Mouse (Mus musculus): ENCODE measurements at regions not wholly inside any gene's neighbourhood (a gene's known extent, or its start where the extent isn't known, plus 50 kb on each side); places are given as distances from the start of the nearest gene placed in this dataset.

GRCm38 (mm10) chr14:120149341-120149741, 107.1 kb upstream of the Oxgr1 start:
- H3K9me3 ChIP-seq = no peaks in the 10 kb centered on the region
- no peaks in the 10 kb centered on the region for H3K27me3 ChIP-seq
- H3K36me3 ChIP-seq = no peaks in the 10 kb centered on the region
- no peak overlapping the region for H3K4me3 ChIP-seq
- ATAC-seq (ENCODE audit: low FRiP score, low read depth) = no peak
- H3K4me2 ChIP-seq = no peak overlapping the region
- H3K4me1 ChIP-seq (replicated peaks) = peaks cover 3% of the 10 kb centered on the region
- WGBS = 85% methylated on average over 11 of the region's 11 CpGs
- H3K9ac ChIP-seq = no peak overlapping the region
- H3K27ac ChIP-seq (replicated peaks) = no peak overlapping the region

GRCm38 (mm10) chr14:120150589-120150988, 108.4 kb upstream of the Oxgr1 start:
- Histone ChIP-seq H3K27ac (replicated peaks) (no peak overlapping the region), H3K36me3 (no peaks in the 10 kb centered on the region), H3K9me3 (no peaks in the 10 kb centered on the region), H3K27me3 (no peaks in the 10 kb centered on the region), H3K4me2 (no peak overlapping the region), H3K4me3 (no peak overlapping the region), H3K9ac (no peak overlapping the region), H3K4me1 (replicated peaks) (peaks cover 15% of the 10 kb centered on the region)
- WGBS = 90% methylated on average over 1 of the region's 1 CpGs
- ATAC-seq (ENCODE audit: low FRiP score, low read depth) = no peak

- 30% methylated on average over 7 of the region's 7 CpGs for WGBS
- peaks cover 22% of the 10 kb centered on the region for H3K4me1 ChIP-seq (replicated peaks)
- H3K9me3 ChIP-seq = no peaks in the 10 kb centered on the region
- no peaks in the 10 kb centered on the region for H3K36me3 ChIP-seq
- no peak overlapping the region for H3K9ac ChIP-seq
- H3K4me2 ChIP-seq = peak overlapping the region; percentile 24; the same call in 1 of the 2 replicates
- ATAC-seq (ENCODE audit: low FRiP score, low read depth) = 0 out of 2 replicates have a peak, but pooled peaks have one; percentile 72
- no peak overlapping the region for H3K4me3 ChIP-seq
- no peak overlapping the region for H3K27ac ChIP-seq (replicated peaks)
- no peaks in the 10 kb centered on the region for H3K27me3 ChIP-seq
These were observed 112.2 kb upstream of the Oxgr1 start for GRCm38 (mm10) chr14:120154413-120154812.

GRCm38 (mm10) chr14:120164184-120164583, 111.3 kb upstream of the Mbnl2 start:
- WGBS = 80% methylated on average over 2 of the region's 2 CpGs
- Histone ChIP-seq H3K4me1 (replicated peaks) (no peaks in the 10 kb centered on the region), H3K27me3 (no peaks in the 10 kb centered on the region), H3K4me3 (no peak overlapping the region), H3K27ac (replicated peaks) (no peak overlapping the region), H3K4me2 (no peak overlapping the region), H3K9me3 (no peaks in the 10 kb centered on the region), H3K9ac (no peak overlapping the region), H3K36me3 (no peaks in the 10 kb centered on the region)
- no peak for ATAC-seq (ENCODE audit: low FRiP score, low read depth)

GRCm38 (mm10) chr14:120165496-120166045, 109.9 kb upstream of the Mbnl2 start:
- ATAC-seq (ENCODE audit: low FRiP score, low read depth) = no peak
- 92% methylated on average over 10 of the region's 10 CpGs for WGBS
- H3K4me1 ChIP-seq (replicated peaks) = no peaks in the 10 kb centered on the region
- H3K9me3 ChIP-seq = no peaks in the 10 kb centered on the region
- no peaks in the 10 kb centered on the region for H3K36me3 ChIP-seq
- no peak overlapping the region for H3K4me2 ChIP-seq
- no peak overlapping the region for H3K27ac ChIP-seq (replicated peaks)
- H3K4me3 ChIP-seq = no peak overlapping the region
- H3K9ac ChIP-seq = no peak overlapping the region
- H3K27me3 ChIP-seq = no peaks in the 10 kb centered on the region

- H3K4me1 ChIP-seq (replicated peaks) = no peaks in the 10 kb centered on the region
- 65% methylated on average over 7 of the region's 7 CpGs for WGBS
- no peak overlapping the region for H3K27ac ChIP-seq (replicated peaks)
- no peak overlapping the region for H3K4me2 ChIP-seq
- H3K9ac ChIP-seq = no peak overlapping the region
- H3K9me3 ChIP-seq = no peaks in the 10 kb centered on the region
- H3K27me3 ChIP-seq = no peaks in the 10 kb centered on the region
- ATAC-seq (ENCODE audit: low FRiP score, low read depth) = no peak
- no peaks in the 10 kb centered on the region for H3K36me3 ChIP-seq
- no peak overlapping the region for H3K4me3 ChIP-seq
These were observed 104.7 kb upstream of the Mbnl2 start for GRCm38 (mm10) chr14:120170733-120171132.

GRCm38 (mm10) chr14:120172058-120172457, 103.4 kb upstream of the Mbnl2 start:
- no peak for ATAC-seq (ENCODE audit: low FRiP score, low read depth)
- H3K9ac ChIP-seq = no peak overlapping the region
- no peaks in the 10 kb centered on the region for H3K36me3 ChIP-seq
- H3K4me3 ChIP-seq = no peak overlapping the region
- WGBS = 80% methylated on average over 4 of the region's 4 CpGs
- H3K4me2 ChIP-seq = no peak overlapping the region
- no peaks in the 10 kb centered on the region for H3K4me1 ChIP-seq (replicated peaks)
- no peak overlapping the region for H3K27ac ChIP-seq (replicated peaks)
- no peaks in the 10 kb centered on the region for H3K9me3 ChIP-seq
- H3K27me3 ChIP-seq = no peaks in the 10 kb centered on the region

- H3K27ac ChIP-seq (replicated peaks) = no peak overlapping the region
- no peaks in the 10 kb centered on the region for H3K4me1 ChIP-seq (replicated peaks)
- WGBS = 88% methylated on average over 8 of the region's 8 CpGs
- no peak for ATAC-seq (ENCODE audit: low FRiP score, low read depth)
- no peaks in the 10 kb centered on the region for H3K36me3 ChIP-seq
- no peaks in the 10 kb centered on the region for H3K27me3 ChIP-seq
- no peak overlapping the region for H3K4me3 ChIP-seq
- no peaks in the 10 kb centered on the region for H3K9me3 ChIP-seq
- H3K4me2 ChIP-seq = no peak overlapping the region
- H3K9ac ChIP-seq = no peak overlapping the region
These were observed 102.6 kb upstream of the Mbnl2 start for GRCm38 (mm10) chr14:120172844-120173243.

GRCm38 (mm10) chr14:120174615-120175014, 100.9 kb upstream of the Mbnl2 start:
- no peak for ATAC-seq (ENCODE audit: low FRiP score, low read depth)
- H3K4me2 ChIP-seq = no peak overlapping the region
- 81% methylated on average over 5 of the region's 5 CpGs for WGBS

GRCm38 (mm10) chr14:120195218-120195617, 80.3 kb upstream of the Mbnl2 start:
- no peak for ATAC-seq (ENCODE audit: low FRiP score, low read depth)
- Histone ChIP-seq H3K36me3 (no peaks in the 10 kb centered on the region), H3K4me3 (no peak overlapping the region), H3K27ac (replicated peaks) (no peak overlapping the region), H3K4me1 (replicated peaks) (no peaks in the 10 kb centered on the region), H3K9ac (no peak overlapping the region), H3K27me3 (no peaks in the 10 kb centered on the region), H3K9me3 (no peaks in the 10 kb centered on the region), H3K4me2 (no peak overlapping the region)
- WGBS = 61% methylated on average over 1 of the region's 1 CpGs

More at GRCm38 (mm10) chr14:120174615-120175014, 100.9 kb upstream of the Mbnl2 start:
- Histone ChIP-seq H3K9me3 (no peaks in the 10 kb centered on the region), H3K9ac (no peak overlapping the region), H3K27me3 (no peaks in the 10 kb centered on the region), H3K36me3 (no peaks in the 10 kb centered on the region), H3K4me1 (replicated peaks) (no peaks in the 10 kb centered on the region), H3K4me3 (no peak overlapping the region), H3K27ac (replicated peaks) (no peak overlapping the region)

- H3K9ac ChIP-seq = no peak overlapping the region
- no peaks in the 10 kb centered on the region for H3K36me3 ChIP-seq
- H3K9me3 ChIP-seq = no peaks in the 10 kb centered on the region
- no peak overlapping the region for H3K4me2 ChIP-seq
- WGBS = 72% methylated on average over 3 of the region's 3 CpGs
- H3K27me3 ChIP-seq = no peaks in the 10 kb centered on the region
- H3K4me1 ChIP-seq (replicated peaks) = no peaks in the 10 kb centered on the region
- H3K27ac ChIP-seq (replicated peaks) = no peak overlapping the region
- ATAC-seq (ENCODE audit: low FRiP score, low read depth) = no peak
- H3K4me3 ChIP-seq = no peak overlapping the region
These were observed 63.7 kb upstream of the Mbnl2 start for GRCm38 (mm10) chr14:120211741-120212140.

- Histone ChIP-seq H3K9me3 (no peaks in the 10 kb centered on the region), H3K36me3 (no peaks in the 10 kb centered on the region), H3K27ac (replicated peaks) (no peak overlapping the region), H3K9ac (no peak overlapping the region), H3K4me1 (replicated peaks) (no peaks in the 10 kb centered on the region), H3K4me3 (no peak overlapping the region), H3K4me2 (no peak overlapping the region), H3K27me3 (no peaks in the 10 kb centered on the region)
- 55% methylated on average over 5 of the region's 5 CpGs for WGBS
- ATAC-seq (ENCODE audit: low FRiP score, low read depth) = no peak
These were observed 62.8 kb upstream of the Mbnl2 start for GRCm38 (mm10) chr14:120212626-120213025.

- H3K4me2 ChIP-seq = no peak overlapping the region
- ATAC-seq (ENCODE audit: low FRiP score, low read depth) = no peak
- peaks cover 9% of the 10 kb centered on the region; the same call in 1 of the 2 replicates for H3K4me1 ChIP-seq (replicated peaks)
- no peak overlapping the region for H3K9ac ChIP-seq
- no peaks in the 10 kb centered on the region for H3K27me3 ChIP-seq
- no peaks in the 10 kb centered on the region for H3K36me3 ChIP-seq
- no peak overlapping the region for H3K4me3 ChIP-seq
- WGBS = 92% methylated on average over 4 of the region's 4 CpGs
- no peak overlapping the region for H3K27ac ChIP-seq (replicated peaks)
- H3K9me3 ChIP-seq = no peaks in the 10 kb centered on the region
These were observed 56.2 kb upstream of the Mbnl2 start for GRCm38 (mm10) chr14:120219224-120219623.

Measured in hindbrain, embryonic 15.5 days (tissue).